Mouse (Mus musculus) inflammation-experienced regulatory T-cells, adult 6 months (primary cell): ENCODE data around the gene Gm45618. TPM values are rescaled to one million over a fixed set of nuclear protein-coding genes. Genes with fewer than 3 reads are reported as not detected.
"Not testable (repeated sequence)": the region's sequence is repeated elsewhere in the genome, so short reads cannot be mapped to it uniquely, and the experiment has no call there.

Experiments
- ATAC-seq: one replicate; pipeline ENCODE4 v1.8.0; 2017
- polyA plus RNA-seq, 3 experiments: library from polyadenylated mRNA; unstranded; fragments of 100-300 nt; shearing (Covaris generic); gene quantifications; one replicate each; pipeline ENCODE4 v1.2.1; 2017

The Gm45618 gene
- not detected for polyA plus RNA-seq

DNA sequence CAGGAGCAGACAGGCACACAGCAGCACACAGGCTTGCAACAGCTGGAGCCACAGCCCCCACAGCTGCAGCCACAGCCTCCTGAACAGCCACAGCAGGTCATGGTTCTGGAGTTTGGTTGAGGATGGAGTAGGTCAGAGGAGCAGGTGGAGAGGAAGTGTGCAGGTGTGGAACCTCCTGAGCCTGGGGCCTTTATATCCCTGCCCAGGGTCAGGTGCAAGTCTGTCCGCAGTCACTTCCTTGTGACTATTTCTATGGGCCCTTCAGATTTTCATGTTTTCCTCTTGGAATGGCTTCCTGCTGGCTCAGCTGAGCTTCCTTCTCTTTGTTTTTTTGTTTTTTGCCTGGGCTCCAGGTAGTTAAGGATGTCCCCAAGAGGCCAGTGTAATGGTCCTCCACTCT is at the start of gene Gm45618:
Gene Gm45618 (minus strand): TSS at position 101 of the 400 bp plus-strand sequence.
- ATAC-seq, result not testable (repeated sequence)

DNA sequence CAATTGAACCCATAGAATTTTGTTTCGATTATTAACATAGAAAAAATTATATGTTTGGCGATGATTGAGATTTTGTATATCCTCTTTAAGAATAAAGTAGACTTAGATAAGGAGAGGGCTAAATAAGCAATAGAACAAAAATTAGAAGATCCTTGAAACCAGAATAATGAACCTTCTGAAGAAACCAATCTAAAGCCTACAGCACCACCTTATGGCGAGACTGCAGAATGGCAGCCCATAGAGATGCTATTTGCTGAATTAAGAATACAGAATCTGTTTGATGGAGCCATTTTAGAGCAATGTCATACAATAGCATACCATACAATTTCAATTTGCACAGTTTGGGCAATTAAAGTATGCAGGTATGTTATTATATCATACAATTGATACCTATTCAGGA is 49.3 kb upstream of the Gm45618 start:
- no peak for ATAC-seq

DNA sequence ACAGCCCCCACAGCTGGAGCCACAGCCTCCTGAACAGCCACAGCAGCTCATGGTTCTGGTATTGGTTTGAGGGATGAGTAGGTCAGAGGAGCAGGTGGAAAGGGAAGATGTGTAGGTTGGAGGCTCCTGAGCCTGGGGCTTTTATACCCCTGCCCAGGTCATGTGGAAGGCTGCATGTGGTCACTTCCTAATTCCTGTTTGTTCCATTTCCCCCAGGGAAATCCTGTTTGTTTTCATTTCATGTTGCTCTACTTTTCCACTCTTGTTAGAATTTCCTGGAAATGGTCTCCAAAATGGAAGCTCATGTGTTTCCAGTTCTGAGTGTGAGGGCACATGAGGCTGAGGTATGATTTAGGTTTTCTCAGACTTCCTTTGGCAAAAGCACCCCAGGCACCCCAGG is 45.1 kb upstream of the Gm45618 start, which contains the start of gene Gm4553:
Gene Gm4553 (minus strand): TSS at position 101 of the 400 bp plus-strand sequence.
- not testable (repeated sequence) for ATAC-seq

DNA sequence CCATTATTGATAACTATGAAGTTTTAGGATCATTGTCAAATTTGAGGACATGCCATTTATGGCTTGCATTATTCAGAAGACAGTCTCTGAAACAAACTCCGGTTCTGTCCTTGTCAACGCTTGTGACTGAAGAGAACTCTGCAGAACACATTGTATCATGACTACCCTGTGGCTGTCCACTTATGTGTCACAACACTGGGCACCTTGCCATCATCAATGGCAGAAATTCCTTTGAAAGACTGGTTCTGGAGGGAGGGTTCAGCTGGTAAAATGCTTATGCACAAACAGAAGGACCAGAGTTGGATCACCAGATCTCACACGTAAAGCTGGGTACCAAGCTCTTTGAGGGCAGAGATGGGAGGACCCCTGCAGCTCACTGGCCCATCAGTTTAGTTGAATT is 38.8 kb upstream of the Gm45618 start:
- no peak for ATAC-seq

DNA sequence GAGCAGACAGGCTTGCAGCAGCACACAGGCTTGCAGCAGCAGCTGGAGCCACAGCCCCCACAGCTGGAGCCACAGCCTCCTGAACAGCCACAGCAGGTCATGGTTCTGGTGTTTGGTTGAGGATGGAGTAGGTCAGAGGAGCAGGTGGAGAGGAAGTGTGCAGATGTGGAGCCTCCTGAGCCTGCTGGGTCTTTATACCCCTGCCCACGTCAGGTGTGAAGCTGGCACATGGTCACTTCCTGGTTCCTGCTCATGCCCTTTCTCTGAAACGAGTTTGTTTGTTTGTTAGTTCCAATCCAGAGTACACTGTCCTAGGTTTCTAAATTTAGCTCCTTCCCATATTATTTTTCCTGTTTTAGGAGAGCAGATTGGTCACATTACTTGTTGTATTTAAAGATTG is 36.5 kb upstream of the Gm45618 start, which contains the start of gene Gm29735:
Gene Gm29735 (minus strand): TSS at position 101 of the 400 bp plus-strand sequence.
- ATAC-seq, result not testable (repeated sequence)

DNA sequence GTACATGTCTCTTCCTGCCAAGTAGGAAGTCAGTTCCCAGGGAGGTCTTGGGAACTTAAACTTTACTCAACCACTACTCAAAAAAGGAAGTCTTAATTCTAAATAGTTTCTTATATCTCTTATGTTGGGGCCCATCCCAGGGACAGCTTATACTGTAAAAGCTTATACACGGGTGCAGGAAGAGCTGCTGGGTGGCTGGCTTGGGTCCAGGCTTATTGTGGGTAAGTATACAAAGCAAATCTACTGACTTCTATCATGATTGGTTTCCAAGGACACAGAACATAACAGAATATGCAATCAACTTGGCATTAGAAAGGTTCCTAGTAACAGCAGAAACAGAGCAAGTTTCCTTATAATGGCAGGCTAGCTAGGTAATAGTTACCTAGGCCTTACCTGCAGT is 34.8 kb upstream of the Gm45618 start:
- no peak for ATAC-seq

DNA sequence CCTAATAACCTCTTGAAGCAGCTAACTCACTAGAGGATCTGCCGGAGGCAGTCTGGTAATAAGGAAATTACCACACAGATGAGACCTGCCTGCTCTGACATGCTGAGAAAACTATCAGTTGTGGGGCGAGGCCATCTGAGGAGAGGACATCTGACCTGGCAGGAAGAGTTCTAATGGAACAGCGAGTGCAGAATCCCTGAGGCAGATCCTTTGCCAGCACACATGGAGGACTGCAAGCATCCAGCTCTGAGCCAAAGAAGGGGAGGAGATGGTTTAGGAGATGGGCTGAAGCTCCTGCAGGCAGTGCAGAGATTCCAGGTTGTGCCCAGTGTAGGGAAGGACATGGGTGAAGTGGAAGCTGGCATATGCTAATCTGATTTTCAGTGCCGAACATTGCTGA is 31.7 kb upstream of the Gm45618 start:
- ATAC-seq, result no peak

DNA sequence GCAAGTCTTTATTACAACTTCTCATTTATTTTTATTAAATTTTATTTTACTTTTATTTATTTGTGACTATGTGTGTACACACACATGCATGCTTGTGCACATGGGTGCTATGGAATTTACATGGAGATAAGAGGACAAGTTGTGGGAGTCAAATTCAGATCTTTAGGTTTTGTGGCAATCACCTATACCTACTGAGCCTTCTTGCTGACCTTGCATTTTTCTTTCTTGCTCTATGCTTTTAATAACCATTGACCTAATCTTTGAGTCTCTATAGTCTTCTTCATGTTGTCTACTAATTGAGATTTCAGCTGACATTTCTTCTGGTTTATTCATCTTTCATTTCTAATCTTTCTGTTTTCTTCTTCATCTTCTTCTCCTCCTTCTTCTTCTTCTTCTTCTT is 28.1 kb upstream of the Gm45618 start:
- ATAC-seq, result no peak

DNA sequence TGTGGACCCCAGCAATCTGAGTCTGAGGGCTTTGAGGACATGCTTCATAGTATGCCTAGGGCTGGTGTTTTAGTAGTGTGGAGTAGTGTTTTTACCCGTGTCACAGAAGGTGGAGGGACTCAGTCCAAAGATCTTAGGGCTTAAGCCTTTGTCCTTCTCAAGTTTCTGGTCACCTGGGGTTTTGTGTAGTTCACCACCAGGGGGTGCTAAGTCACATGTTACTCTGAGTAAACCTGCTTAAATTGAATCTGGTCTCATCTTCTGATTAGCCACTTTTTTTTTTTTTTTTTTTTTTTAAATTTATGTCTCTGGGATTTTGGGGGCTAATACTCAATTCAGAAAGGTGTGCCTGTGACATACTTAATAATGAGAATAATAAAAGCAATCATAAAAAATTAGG is 25.5 kb upstream of the Gm45618 start:
- ATAC-seq, result no peak

DNA sequence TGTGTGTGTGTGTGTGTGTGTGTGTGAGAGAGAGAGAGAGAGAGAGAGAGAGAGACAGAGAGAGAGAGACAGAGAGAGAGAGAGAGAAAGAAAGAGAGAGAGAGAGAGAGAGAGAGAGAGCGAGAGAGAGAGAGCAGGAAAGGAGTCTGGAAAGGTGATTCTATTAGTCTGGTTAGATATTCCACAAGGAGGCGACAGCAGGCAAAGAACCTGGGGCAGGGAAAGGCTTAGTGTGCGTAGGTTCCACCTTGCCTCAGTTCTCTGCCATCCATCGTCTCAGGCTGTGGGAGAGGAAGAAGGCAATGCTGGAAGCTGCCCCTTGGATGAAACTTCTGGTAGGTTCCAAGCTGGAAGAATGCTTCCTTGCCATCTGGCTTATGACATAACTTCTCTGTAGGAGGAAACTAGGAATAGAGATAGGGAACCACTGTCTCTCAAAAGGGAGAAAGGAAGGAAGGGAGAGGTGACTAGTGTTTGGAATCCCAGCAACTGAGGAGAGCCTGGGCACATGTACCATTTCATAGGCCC is 24.9 kb upstream of the Gm45618 start:
- no peak for ATAC-seq

DNA sequence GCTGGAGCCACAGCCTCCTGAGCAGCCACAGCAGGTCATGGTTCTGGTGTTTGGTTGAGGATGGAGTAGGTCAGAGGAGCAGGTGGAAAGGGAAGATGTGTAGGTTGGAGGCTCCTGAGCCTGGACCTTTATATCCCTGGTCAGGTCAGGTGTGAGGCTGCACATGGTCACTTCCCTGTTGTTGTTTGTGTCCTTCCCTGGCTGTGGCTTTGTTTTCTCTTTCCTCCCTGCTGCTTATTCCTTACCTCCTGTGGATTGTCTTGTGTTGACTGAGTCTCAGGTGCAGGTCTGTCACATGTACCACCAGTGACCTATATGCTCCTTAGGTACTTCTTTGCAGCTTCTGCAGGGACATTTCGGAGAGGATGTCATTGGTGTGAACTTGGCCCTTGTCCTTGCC is 24.0 kb upstream of the Gm45618 start, which contains the start of gene Gm45337:
Gene Gm45337 (minus strand): TSS at position 101 of the 400 bp plus-strand sequence.
- no peak for ATAC-seq

DNA sequence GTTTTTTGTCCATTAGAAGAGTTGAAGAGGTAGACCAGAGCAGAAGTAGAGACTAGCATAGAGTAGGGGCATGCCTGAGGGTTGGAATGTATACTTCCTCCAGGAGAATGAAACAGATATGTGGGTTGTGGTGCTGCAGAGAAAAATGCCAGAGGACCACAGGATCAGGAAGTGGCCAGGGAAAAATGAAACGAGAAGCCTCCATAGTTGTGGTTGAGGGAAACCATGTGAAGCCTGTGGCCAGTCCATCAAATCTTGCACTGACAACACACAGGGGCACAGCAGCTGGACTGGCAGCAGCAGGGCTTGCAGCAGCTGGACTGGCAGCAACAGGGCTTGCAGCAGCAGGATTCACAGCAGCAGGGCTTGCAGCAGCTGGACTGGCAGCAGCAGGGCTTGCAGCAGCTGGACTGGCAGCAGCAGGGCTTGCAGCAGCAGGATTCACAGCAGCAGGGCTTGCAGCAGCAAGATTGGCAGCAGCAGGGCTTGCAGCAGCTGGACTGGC is 23.0 kb upstream of the Gm45618 start:
- ATAC-seq, result not testable (repeated sequence)

DNA sequence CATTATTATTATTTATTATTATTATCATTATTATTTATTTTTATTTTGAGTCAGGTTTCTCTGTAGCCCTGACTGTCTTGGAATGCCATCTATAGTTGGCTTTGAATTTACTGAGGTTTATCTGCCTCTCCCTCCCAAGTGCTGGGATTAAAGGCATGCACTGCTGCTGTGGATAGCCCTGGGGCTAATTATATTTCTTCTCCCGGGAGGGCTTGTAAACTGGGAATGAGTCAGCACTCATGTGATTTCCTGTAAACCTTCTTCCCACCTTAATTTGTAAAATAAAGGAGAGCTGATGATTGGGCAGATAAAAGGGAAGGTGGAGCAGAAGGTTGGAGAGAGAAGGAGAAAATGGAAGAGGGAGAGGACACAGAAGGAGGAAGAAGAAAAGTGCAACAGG is 20.2 kb upstream of the Gm45618 start:
- ATAC-seq, result no peak

DNA sequence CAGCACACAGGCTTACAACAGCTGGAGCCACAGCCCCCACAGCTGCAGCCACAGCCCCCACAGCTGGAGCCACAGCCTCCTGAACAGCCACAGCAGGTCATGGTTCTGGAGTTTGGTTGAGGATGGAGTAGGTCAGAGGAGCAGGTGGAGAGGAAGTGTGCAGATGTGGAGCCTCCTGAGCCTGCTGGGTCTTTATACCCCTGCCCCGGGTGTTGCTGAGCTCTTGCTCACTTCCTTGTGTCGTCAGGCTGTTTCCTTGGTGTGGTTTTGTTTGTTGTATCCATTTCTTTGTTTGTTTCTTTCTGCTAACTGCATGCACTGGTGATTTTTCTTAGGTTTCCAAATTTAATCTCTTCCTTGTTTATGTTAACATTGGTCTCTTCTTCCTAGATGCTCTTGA is 15.4 kb upstream of the Gm45618 start, which contains the start of gene Gm39115:
Gene Gm39115 (minus strand): TSS at position 101 of the 400 bp plus-strand sequence.
- not testable (repeated sequence) for ATAC-seq

DNA sequence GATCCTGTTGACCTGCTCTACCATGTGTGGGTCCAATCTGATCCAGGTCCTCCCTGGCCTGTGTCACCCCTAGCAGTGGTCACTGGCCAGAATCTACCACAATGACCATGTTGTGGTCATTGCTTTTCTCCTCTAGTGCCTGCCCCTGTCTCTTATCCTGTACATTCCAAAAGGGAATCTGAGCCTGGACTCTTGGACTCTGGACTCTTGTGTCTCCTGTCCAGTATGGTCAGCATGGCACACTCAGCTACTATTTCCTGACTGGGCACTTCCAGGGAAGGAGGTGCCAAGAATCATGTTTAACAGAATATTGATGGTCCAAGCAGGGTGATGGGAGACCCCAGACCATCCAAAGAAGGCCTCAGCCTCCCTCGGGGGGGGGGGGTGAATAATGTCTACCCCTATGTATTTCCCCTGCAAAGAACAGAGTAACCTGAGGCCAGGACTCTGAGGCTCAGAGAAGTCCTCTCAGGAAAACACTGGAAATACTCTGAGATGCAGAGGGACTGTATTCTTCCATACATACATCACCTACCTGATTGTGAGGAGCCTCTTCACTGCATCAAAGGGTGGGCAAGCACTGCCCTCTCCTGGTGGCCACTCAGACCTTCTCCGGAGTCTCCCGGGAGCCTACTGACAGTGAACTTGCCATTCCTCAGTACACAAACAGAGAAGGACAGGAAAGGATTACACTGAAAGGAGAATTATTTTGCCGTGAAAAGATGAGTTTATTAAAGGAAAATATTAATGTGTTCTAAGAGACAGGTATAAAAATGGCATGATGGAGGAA is 13.9 kb upstream of the Gm45618 start:
- ATAC-seq, result no peak

DNA sequence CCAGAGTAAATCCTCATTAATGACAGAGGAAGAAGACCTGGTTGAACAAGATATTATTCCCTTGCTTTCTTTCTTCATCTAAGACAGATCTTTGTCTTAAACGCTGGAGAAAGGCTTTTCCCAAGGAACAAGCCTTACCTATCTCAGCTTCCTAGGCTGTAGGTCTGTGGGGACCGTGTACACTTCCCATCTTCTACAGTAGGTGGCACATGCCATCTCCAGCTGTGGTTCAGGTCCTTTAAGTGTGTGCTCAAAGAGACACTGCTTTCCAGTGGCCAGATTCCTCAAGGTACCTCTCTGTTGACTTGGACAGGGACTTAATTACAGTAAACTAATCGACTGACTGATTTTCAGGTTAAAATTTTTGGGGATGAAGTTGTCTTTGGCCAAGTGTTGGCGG is 8.3 kb upstream of the Gm45618 start:
- ATAC-seq, result no peak

DNA sequence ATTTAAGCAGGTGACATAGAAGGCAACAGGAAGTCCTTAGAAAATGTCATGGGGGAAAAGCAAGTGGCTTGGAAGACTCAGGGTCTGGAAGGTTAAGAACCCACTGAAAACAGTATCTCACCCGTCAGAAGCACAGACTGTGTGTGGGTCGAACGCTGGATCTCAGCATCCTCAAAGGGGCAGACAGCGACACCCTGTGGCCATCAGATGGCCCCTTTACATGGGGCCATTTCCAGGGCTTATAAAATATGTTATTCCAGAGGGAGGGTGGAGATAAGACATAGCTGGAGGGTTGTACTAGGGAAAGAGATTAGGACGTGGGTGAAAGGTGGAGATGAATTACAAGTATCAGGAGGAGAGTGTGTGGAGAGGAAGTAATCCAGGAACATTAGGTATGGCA is 897 bp downstream of the Gm45618 start:
- no peak for ATAC-seq

DNA sequence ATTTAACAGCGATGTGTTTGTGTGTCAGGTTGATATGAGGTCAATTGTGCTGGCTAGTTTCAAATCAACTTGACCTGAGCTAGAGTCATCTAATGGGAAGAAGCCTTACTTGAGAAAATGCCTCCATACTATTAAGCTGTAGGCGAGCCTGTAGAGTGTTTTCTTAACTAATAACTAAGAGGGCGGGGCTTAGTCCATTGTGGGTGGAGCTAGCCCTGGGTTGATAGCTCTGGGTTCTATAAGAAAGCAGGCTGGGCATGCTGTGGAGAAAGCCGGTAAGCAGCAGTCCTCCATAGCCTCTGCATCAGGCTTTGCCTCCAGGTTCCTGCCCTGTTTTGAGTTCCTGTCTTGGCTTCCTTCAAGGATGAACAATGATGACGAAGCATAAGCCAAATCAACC is 15.8 kb downstream of the Gm45618 start:
- ATAC-seq, result no peak

DNA sequence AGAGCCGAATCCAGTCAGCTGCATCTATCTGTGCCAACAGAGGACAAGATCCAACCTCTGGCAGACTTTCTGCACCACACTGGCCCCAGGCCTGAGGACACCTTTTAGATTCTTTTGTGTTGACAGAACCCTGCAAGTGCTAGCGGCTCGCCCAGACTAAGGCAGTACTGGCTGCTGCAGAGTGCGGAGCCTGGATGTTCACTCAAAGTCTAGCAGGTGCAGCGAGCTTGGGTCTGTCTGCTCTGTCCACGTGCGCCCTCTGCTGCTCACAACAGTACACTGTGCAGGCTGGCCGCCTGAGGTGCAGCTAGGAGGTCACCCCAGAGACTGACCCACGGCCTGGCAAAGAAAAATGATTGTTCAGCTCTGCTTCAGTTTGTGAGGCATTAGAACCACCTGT is 22.8 kb downstream of the Gm45618 start:
- peak; percentile 56 for ATAC-seq

DNA sequence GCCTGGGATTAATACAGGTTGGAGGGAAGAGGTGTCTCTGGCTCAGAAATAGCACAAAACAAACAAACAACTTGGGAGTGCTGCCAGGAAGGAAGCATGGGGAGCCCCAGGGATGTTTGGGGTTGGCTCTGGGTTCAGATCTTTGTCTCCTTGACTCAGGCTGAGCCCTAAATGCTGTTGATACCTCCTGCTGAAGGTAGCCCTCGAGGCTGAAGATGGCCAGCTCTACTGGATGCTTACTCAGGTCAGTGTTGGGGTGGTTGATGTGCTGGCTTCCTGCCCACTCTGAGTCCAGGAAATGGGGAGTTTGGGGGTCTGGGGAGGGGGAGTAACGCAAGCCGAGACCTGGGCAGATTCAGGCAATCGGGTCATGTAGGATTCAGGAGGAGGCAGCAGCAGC is 23.8 kb downstream of the Gm45618 start:
- no peak for ATAC-seq

DNA sequence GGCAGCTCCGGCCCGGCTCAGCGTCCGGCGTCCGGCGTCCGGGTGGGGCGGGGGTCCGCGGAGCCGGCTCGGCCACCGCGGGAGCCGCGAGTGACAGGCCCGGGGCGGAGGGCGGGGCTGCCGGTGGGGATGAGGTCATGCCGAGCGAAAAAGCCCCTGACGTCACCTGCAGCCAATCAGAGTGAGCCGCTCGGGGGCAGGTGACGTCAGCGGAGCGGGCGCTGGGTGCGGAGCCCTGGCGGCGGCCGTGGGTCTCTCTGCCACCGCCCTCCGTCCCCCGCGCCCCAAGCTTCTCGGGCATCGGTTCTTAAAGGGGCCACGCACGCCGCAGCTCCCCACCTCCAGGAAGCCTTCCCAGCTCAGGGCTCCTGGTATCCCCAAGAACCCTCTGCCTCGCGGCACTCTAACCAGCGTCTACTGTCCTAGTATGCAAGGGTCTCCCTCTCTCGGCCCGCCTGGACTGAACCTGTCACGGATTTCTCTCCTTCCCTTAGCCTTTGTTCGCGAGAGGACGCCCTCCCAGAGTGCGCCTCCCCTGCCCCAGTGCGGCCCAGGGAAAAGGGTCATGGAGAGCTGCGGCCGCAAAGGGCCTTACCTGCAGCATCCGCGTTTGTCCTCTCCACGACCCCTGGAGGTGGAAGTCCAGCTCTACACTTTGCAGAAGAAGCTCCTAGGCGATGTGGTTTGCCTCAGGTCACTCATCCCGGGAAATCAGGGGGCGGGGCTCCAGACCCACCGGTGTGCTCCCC is 25.2 kb downstream of the Gm45618 start, which contains the start of gene Dusp8:
Gene Dusp8 (minus strand): TSS at position 661 of the 749 bp plus-strand sequence.
- ATAC-seq, result peak; percentile 92

DNA sequence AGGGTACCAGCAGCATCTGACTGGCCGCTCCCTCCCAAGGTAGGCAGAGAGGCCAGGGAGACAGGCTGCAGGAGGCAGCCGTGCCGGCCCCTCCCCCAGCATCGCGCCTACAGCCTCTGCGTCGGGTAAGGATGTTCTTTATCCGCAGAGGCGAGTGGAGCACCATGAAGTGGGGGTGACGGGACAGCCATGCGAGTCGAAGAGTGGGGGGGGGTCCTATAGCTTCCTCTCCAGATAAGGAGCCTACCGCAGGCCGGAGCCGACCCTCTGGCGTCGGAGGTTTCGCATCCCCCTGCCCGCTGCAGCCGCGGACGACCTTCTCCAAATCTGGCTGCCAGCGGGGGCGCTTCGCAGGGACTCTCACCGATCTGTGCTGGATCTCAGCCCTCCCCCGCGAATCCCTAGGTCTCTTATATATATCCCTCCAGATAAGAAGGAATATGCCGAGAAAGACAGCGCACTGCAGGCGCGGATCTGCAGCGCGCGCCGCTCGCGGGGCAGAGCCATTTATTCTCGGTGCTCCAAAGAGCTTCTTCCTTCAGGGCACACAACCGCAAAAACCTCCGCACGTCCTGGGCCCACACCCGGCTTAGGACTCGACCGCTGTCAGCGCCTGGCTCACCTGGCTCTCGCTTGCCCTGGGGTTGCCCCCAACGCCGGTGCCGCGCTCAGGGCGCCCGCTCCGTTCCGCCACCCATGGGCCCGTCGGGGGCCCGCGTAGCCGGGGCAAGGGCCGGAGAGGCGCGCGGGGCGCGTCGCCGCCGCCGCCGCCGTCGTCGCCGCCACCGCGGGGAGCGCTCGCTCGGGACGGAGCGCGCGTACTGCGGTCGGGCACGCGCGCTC is 26.0 kb downstream of the Gm45618 start:
- ATAC-seq, result peak; percentile 18
